Mouse (Mus musculus): ENCODE measurements around the gene Zfp819.

The Zfp819 gene

GRCm38 (mm10) chr7:43606896-43607742 lies at the start of gene Zfp819:
Zfp819 (plus strand) TSS chr7:43607169.
- in situ Hi-C loops (cut with MboI, MseI): no loop called here

- in situ Hi-C loops (cut with MboI, MseI): loop anchor here (25.0 kb wide), 1 partner anchor 1950 kb away; no protein-coding TSS in a partner anchor
Observed at GRCm38 (mm10) chr7:43562006-43562633, 44.8 kb upstream of the Zfp819 start, which contains the start of gene Zfp658. Zfp658 (plus strand) TSS chr7:43562256.

DNA sequence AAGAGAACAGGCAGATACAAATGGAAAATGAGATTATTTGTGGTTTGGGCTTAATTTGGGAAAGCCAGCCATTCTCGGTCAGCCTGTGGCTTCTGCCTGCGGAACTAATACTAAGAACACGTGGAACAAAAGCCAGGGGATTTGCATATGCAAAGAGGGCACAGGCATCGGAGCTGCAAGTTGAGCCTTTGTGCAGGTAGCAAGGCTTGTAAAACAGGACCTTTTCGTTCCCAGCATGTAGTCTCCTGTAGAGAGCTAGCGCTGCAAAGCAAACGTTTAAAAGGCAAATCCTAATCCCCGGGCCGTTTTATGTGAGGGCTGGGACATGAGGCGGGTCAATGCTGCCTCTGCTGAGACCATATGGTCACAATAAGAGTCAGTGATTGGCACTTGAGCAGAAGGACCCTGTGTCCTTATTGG lies 44.3 kb upstream of the Zfp819 start:
- in situ Hi-C loops (cut with MboI, MseI): loop anchor here (25.0 kb wide), 1 partner anchor 1950 kb away; no protein-coding TSS in a partner anchor

DNA sequence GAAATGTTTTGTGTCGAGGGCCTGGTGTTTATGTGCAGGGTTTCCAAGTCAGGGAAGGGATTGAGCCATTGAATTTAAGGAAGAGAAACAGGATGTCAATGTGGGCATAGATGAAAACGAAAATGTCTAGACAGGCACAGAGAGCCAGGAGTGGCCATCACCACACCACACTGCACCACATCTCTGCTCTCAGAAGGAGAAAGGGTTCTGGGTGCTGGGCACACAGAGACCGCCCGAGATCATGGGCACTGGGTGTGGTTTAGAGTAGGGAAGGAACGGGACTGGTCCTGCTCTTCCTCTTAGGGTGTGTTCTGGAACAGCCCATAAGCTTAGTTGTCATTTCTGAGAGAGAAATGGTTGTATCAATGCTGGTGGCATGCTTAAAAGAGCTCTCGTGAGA lies 43.7 kb upstream of the Zfp819 start:
- in situ Hi-C loops (cut with MboI, MseI): loop anchor here (25.0 kb wide), 1 partner anchor 1951 kb away; no protein-coding TSS in a partner anchor

- in situ Hi-C loops (cut with MboI, MseI): loop anchor here (25.0 kb wide), 1 partner anchor 1959 kb away; no protein-coding TSS in a partner anchor
Observed at GRCm38 (mm10) chr7:43571216-43571615, 35.8 kb upstream of the Zfp819 start.

DNA sequence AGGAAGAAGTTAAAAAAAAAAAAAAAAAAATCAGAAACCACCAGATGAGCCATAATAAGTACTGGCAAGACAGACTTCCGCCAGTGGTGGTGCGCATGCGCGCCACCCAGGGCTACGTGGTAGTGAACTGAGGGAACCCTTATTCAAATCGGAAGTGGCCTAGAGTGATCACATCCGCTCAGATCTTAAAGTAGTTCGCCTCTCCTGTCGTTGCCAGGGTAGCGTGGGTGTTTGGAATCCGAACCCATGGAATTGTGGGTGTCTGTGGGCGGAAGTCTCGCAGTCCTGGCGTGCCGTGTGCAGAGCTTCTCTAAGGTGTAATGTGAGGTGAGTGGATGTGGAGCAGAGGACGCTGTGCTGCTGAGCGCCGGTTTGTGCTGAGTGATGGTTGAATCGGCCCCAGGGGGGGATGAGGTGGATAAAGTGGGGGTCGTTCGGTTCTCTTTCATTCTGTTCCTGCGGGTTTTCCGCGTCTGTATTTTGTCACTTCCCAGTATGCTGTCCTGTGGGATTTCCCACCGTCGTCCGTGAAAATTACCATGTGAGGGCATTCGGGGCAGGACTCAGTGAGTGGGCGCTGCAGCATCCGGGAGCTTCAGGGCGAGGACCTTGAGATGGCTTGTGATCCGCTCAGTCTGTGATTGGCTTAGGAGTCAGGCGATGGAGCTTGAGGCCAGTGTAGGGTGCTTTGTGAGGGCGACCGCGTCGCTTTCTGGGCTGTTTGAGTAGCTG lies 27.4 kb upstream of the Zfp819 start, which contains the start of gene Zfp719:
Zfp719 (plus strand) TSS at position 171 of the 732 bp plus-strand sequence.
- in situ Hi-C loops (cut with MboI, MseI): loop anchor here (10.0 kb wide), 1 partner anchor 95 kb away; the partner anchor contains the start of gene Ctu1

GRCm38 (mm10) chr7:43580526-43580925 lies 26.4 kb upstream of the Zfp819 start:
- in situ Hi-C loops (cut with MboI, MseI): loop anchor here (10.0 kb wide), 1 partner anchor 94 kb away; the partner anchor contains the start of gene Ctu1

- in situ Hi-C loops (cut with MboI, MseI): loop anchor here (10.0 kb wide), 1 partner anchor 90 kb away; the partner anchor contains the start of gene Ctu1
Observed at GRCm38 (mm10) chr7:43584790-43585189, 22.2 kb upstream of the Zfp819 start.

DNA sequence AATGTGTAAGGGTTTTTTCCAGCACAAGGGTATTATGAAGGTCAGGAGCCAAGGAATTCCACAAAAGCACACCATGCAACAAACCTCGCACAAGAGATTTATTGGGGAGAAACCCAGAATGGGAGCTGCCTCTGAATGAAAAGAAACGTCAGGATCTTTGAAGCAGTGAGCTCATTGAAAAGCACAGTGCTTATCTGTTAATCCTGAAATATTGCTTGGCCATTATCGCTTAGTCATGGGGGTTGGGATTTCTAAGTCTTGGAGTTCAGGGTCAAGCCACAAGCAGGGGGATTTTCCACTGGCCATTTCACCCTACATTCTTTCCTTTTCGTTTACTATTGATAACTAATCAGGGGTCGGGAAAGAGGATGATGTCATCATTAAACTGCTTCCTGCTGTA lies 5.1 kb upstream of the Zfp819 start:
- in situ Hi-C loops (cut with MboI, MseI): no loop called here

GRCm38 (mm10) chr7:43607743-43608287 lies 846 bp downstream of the Zfp819 start:
- in situ Hi-C loops (cut with MboI, MseI): no loop called here

GRCm38 (mm10) chr7:43608316-43608824 lies 1.4 kb downstream of the Zfp819 start:
- in situ Hi-C loops (cut with MboI, MseI): no loop called here

DNA sequence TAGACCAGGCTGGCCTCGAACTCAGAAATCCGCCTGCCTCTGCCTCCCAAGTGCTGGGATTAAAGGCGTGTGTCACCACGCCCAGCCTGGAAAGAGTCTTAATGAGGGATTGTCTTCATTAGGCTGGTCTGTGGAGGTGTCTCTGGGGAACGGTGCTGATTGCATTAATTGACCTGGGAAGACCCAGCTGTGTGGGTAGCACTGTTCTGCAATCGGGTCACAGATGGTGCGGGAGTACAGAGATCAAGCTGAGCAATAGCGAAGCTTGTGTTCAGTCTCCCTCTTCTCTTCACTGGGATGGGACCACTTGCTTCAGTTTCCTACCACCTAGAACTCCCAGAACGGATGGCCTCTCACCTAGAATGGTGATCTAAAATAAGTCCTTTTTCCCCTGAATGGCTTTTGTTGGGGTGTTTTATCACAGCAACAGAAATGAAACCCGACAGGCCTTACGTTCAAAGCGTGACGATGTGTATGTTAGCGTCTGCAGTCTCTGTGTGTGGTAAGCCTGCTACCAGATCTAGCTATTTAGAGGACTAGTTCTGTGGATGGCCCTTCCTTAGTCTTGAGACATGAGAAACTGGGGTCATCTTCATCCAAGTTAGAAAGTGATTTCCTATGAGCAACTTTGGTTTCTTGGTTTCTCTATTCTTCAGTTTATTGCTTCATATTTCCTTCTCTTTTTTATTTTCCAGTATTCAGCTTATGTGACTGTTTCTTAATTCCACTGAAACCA lies 7.0 kb downstream of the Zfp819 start:
- in situ Hi-C loops (cut with MboI, MseI): no loop called here

GRCm38 (mm10) chr7:43622927-43623326 lies 16.0 kb downstream of the Zfp819 start:
- in situ Hi-C loops (cut with MboI, MseI): no loop called here

DNA sequence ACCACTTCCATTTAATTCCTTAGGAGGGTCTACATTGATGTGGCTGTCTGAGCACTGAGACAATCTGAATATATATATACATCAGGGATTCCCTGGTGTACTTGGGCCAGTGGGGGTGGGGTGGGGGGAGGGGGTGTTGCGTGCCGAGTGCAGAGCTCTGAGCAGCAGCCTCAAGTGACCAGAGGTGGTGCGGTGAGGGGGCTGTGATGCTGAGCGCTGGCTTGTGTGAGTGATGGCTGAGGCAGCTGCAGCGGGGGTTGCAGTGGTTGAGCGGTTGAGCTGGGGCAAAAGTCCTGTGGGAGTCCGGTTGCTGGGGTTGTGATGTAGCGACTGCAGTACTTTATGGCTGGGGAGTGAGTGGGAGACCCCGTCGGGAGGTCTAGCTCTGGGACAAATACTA lies 16.9 kb downstream of the Zfp819 start:
- in situ Hi-C loops (cut with MboI, MseI): no loop called here

- in situ Hi-C loops (cut with MboI, MseI): no loop called here
Observed at GRCm38 (mm10) chr7:43625065-43625464, 18.1 kb downstream of the Zfp819 start.

GRCm38 (mm10) chr7:43625794-43626422 lies 18.9 kb downstream of the Zfp819 start:
- in situ Hi-C loops (cut with MboI, MseI): no loop called here

DNA sequence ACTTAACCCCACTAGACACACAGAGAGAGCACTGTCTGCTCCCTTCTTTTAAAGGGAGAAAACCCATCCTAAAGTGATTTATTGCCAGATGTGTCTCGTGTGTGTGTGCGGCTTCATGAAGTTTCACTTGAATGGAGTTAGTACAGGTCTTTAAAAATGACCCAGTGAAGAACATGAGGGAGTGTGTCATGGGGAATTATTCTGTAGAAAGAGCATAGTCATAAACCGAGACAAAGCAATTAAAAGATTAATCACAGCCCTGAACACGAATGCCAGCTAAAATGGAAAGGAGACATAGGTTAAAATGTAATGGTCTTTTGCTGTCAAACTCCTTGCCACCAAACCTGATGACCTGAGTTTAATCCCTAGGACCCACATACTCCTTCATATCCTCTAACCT lies 27.0 kb downstream of the Zfp819 start:
- in situ Hi-C loops (cut with MboI, MseI): no loop called here

- in situ Hi-C loops (cut with MboI, MseI): no loop called here
Observed at GRCm38 (mm10) chr7:43634500-43634899, 27.5 kb downstream of the Zfp819 start, which contains the start of gene Ceacam18. Ceacam18 (plus strand) TSS chr7:43634707.

DNA sequence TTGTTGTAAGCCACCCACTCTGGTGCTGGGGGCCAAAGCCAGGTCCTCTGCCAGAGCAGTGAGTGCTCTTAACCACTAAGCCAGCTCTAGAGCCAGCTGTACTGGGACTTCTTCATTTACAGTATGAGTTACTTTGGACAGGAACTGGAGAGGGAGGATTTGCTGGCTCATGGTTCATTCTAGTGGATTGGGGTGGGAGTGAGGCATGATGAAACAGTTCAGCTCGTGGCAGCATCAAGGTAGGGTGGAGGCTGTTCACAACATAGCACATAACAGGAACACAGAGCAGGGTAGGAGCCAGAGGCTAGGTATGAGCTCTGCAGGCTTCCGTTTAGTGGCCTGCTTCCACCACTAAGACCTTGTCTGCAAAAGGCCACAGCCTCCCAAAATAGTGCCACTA lies 29.2 kb downstream of the Zfp819 start:
- in situ Hi-C loops (cut with MboI, MseI): no loop called here

DNA sequence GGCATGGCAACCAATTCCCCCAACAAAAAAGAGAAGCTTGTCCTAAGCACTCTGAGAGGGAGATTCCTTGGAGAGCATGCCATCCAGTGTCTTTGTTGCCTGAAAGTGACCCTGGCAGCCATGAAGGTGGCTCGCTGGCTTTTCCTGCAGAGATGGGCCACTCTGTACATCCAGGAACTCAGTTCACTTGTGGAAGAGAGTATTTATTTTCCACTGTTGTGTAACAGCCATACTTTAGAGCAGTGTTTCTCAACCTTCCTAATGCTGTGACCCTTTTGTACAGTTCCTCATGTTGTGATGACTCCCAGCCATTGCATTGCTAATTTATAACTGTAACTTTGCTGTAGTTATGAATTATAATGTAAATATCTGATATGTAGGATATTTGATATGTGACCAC lies 30.1 kb downstream of the Zfp819 start:
- in situ Hi-C loops (cut with MboI, MseI): no loop called here
